Mouse (Mus musculus): Measurements from ENCODE around the gene Vrk2. TPM values are rescaled to one million over a fixed set of nuclear protein-coding genes. Genes with fewer than 3 reads are reported as not detected.

Vrk2 gene
- total RNA-seq, 2 experiments from 2014 or later = 76.1 to 91.6 TPM

DNA sequence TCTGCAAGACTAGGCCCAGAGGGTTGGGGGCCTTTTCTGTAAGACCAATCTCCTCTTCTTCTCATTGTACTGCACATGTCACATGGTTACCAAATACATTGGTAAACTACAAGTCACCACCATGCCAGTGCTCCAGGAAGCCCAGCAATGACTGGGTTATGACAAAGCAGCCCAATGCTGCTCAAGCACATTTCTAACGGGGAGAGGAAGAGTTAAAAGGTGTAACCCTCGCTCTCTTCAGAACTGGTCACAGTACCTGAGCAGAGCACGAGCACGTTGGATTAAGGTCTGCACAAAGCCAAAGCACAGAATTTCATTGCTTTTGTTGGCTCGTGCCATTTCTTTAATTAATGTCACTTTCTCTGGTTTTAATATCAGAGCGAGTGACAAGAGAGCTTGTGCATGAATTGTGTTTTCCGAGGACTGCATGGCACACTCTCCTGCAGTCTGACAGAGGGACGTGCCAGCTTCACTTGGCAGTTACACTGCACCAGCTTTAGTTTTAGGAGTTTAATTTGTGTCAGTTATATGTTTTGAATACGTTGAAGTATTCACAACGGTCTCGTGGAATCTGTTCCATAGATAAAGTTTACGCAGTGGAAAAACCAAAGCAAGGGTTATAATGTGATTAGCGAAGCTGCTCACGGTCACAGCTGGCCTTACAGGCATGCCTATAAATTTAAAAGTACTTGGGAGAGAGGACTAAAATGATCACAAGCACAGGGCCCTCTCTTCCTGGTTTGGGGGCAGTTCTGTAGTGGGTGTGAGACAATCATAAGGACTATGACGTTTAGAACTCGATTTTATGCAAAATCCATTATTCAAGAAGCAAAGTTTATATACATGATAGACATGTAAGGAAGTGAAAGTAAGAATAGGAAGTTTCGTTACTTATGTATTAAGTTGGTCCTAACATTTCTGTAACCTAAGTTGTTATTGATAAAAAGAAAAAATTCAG is 8.1 kb downstream of the Vrk2 start:
- ATAC-seq (ENCODE audit: poor library complexity, severe bottlenecking) = peak; percentile 62

- ATAC-seq (ENCODE audit: poor library complexity, severe bottlenecking) = no peak
Measured at GRCm38 (mm10) chr11:26551551-26551950, 42.2 kb downstream of the Vrk2 start.

GRCm38 (mm10) chr11:26537816-26538215 is 56.0 kb downstream of the Vrk2 start:
- ATAC-seq (ENCODE audit: poor library complexity, severe bottlenecking) = no peak

- ATAC-seq (ENCODE audit: poor library complexity, severe bottlenecking) = no peak
Measured at GRCm38 (mm10) chr11:26533828-26534119, 60.0 kb downstream of the Vrk2 start.

- ATAC-seq (ENCODE audit: poor library complexity, severe bottlenecking) = no peak
Measured at GRCm38 (mm10) chr11:26532994-26533827, 60.6 kb downstream of the Vrk2 start.

DNA sequence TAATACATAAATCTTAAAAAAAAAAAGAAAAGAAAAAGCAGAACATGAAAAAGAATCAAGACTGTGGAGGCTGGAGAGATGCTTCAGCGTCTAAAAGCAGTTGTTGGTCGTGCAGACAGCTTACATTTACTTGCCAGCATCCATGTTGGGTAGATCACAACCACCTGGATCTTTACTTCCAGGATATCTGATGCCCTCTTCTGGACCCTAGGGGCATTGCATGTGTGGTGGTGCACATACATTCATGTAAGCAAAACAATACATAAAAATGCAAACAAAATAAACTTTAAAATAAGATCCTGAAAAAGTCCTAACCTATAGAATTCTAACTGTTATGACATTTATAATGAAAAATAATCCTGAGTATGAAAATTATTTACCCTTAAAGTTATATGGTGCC is 66.9 kb downstream of the Vrk2 start:
- no peak for ATAC-seq (ENCODE audit: poor library complexity, severe bottlenecking)

GRCm38 (mm10) chr11:26518991-26519390 is 74.8 kb downstream of the Vrk2 start:
- no peak for ATAC-seq (ENCODE audit: poor library complexity, severe bottlenecking)

DNA sequence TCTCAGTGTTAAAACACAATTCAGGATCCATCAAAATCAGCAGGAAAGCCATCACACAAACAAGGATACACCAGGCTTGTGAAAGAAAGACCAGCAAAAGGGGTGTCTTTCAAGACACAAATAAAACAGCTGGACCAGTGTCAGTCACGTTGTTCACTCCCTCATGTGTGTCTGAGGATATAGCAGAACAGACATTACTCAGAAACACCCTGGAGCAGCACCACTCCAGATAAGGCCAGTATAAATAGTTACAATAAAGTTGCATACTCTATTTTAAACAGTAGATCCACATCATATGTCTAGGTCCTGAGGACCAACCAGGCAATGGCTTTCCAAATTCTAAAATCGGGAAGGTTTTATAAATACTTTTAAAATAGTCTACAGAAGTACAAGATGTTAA is 77.7 kb downstream of the Vrk2 start:
- ATAC-seq (ENCODE audit: poor library complexity, severe bottlenecking) = no peak

DNA sequence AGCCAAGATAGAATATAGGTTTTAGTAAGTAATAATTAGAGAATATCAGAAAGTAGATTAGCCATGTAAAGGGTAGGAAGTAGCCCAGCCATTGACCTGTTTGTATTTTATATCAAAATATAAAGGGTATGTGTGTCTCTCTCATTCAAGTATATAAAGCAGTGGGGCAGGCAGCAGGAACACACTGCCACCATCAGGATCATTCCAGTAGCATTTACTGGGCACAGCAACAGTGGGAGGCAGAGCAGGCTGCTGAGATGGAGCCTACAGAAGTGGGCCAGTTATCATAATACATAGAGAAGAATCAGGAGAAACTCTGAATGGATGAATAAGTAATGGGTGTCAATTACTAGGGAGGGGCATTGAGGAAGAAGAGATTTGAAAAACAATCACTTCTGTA is 80.1 kb downstream of the Vrk2 start:
- no peak for ATAC-seq (ENCODE audit: poor library complexity, severe bottlenecking)

- ATAC-seq (ENCODE audit: poor library complexity, severe bottlenecking) = no peak
Measured at GRCm38 (mm10) chr11:26495951-26496350, 97.8 kb downstream of the Vrk2 start.

DNA sequence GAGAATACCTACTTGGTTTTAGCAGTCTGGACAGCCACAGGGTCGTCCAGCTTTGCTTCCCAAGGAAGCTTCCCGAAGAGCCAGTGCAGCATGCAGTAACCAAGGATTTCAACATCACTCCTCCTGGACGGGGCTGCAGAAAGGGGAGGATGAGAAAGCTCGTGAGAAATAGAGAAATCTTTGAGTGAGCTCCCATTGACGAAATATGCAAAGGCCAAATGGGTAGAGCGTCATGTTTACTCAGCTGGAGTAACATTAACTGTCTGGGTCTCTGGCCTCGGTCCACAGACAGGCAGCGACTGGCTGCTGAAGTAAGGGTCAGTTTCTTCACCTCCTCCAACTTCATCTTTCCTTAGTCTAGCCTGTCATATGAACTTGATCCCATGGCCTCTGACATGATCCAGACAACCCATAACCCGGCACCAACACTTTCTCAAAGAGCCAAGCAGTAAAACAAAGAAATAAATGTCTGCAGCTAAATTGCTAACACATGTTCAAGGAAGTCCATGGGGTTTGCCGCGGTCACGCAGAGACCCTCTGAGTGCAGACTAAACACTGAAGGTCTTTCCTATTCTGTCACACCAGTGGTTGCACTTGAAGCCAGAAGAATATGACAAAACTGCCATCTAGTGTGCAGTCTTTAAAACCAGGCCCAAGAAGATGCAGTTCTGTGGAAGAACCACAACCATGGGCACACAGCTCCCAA is 103.9 kb downstream of the Vrk2 start:
- ATAC-seq (ENCODE audit: poor library complexity, severe bottlenecking) = no peak

DNA sequence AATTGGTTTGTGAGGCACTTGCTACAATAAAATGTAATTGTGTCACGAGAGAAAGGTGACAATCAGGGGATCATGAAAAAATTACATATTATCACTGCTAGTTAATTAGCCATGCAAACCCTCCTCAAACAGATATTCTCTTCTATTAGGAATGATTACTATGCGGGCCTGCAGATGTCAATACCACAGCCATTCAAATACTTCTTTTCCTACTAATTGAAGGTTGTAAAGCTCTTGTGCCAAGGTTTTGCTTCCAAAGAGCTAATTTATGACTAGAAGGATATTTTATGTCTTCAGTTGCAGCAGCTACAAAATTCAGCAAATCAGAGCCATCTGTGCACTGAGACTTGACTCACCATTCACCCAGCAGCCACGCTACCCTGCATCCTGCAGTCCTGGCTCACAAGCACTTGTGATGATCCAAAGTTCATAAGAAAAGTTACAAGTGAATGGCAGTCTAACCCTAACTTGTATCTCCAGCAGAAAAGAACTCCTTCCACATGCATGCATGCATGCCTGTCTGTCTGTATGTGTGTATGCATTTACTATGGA is 112.0 kb downstream of the Vrk2 start:
- no peak for ATAC-seq (ENCODE audit: poor library complexity, severe bottlenecking)

GRCm38 (mm10) chr11:26477037-26477739 is 116.6 kb downstream of the Vrk2 start:
- ATAC-seq (ENCODE audit: poor library complexity, severe bottlenecking) = no peak

GRCm38 (mm10) chr11:26454081-26454480 is 139.7 kb downstream of the Vrk2 start:
- no peak for ATAC-seq (ENCODE audit: poor library complexity, severe bottlenecking)

GRCm38 (mm10) chr11:26452693-26453092 is 141.1 kb downstream of the Vrk2 start:
- ATAC-seq (ENCODE audit: poor library complexity, severe bottlenecking) = peak; percentile 90

GRCm38 (mm10) chr11:26451228-26451627 is 142.6 kb downstream of the Vrk2 start:
- no peak for ATAC-seq (ENCODE audit: poor library complexity, severe bottlenecking)

- no peak for ATAC-seq (ENCODE audit: poor library complexity, severe bottlenecking)
Measured at GRCm38 (mm10) chr11:26450636-26451035, 143.2 kb downstream of the Vrk2 start.

- no peak for ATAC-seq (ENCODE audit: poor library complexity, severe bottlenecking)
Measured at GRCm38 (mm10) chr11:26449789-26450188, 144.0 kb downstream of the Vrk2 start.

GRCm38 (mm10) chr11:26444374-26444773 is 149.4 kb downstream of the Vrk2 start:
- ATAC-seq (ENCODE audit: poor library complexity, severe bottlenecking) = no peak

DNA sequence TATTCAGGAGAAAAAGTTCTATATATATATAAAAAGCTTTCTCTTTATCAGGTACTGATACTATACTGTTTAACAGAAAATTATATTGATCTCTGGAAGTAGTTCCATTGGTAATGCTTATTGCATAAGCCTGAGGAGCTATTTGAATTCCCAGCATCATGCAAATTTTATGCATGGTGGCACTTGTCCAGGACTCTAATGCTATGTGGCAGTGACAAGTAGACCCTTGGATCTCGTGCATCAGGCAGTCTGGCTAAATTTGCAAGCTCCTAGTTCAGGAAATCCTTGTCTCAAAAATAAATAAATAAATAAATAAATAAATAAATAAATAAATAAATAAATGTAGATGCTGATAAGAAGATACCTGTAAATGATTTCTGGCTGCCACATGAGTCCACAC is 152.7 kb downstream of the Vrk2 start:
- ATAC-seq (ENCODE audit: poor library complexity, severe bottlenecking) = no peak

All from megakaryocyte, adult 5-6 weeks (primary cell).